Mouse (Mus musculus): Measurements from ENCODE around the gene Pramel5.
"Not testable (repeated sequence)": the region's sequence is repeated elsewhere in the genome, so short reads cannot be mapped to it uniquely, and the experiment has no call there.

Gene Pramel5

DNA sequence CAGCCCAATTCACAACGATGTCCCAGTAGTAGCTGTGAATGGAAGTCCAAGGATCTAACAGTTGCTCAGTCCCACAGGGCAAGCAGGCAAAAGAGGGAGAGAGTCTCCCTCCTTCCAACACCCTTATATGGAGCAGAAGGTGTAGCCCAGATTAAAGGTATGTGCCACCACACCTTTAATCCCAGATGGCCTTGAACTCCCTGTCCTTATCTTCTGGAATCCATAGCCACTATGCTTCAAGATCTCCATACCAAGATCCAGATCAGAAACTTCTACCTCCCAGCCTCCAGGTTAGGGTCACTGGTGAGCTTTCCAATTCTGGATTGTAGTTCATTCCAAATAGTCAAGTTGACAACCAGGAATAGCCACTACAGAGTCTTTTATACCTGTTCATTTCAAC, at the start of gene Pramel5:
TSS of gene Pramel5 (minus strand) at position 101 of the 400 bp plus-strand sequence.
- DNase-seq (ENCODE audit: low read depth, low spot score): not testable (repeated sequence)

DNA sequence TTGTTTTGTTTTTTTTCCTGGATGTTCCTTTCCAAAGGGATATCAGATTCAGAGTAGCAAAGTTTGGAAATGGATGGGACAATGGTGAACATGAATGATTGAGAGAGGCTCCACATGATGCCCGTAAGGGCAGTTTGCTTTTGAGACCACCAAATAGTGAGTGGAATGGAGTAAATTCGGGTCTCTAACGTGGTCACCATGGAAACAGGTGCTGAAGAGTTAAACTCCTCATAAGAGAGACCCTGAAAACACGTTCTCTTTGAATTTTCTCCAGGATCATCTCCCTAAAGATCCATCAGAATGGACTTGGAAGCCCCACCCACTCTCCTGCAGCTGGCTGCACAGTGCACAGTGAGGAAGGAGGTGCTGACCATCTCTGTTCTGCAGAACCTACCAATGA, 49.7 kb upstream of the Pramel5 start, which contains the start of gene Gm13128:
TSS of gene Gm13128 (plus strand) at position 301 of the 400 bp plus-strand sequence.
- DNase-seq (ENCODE audit: low read depth, low spot score): not testable (repeated sequence)

DNA sequence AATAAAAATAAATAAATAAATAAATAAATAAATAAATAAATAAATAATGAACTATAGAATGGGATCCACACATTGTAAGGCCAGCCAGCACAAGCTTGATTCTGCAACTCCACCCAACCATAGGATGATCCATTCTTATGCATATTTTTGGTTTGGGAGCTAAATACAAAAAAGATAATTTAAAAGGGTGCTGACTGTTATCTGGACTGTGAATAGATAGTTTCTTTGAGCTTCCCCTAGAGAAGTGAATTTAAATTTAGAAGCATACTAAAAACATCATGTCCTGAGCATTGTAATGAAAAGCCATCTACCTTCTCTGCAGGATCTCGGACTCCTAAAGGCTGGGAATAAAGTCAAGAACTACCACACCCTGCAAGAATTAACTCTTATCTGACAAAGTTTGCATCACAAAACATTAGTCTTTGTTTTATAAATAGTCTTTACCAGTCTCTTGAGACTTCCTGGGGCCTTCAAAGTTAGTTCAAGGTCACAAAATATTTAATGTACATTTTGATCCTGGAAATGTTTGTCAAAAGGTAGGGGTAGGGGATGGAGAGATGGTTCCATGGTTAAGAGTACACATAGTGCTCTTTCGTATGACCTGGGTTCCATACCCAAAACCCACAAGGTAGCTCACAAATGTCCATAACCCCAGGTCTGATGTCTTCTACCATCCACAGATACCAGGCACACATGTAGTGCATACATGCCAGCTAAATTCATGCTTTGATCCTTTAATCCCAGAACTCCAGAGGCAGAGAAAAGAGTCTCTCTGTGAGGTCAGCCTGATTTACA, 32.6 kb upstream of the Pramel5 start:
- not testable (repeated sequence) for DNase-seq (ENCODE audit: low read depth, low spot score)

DNA sequence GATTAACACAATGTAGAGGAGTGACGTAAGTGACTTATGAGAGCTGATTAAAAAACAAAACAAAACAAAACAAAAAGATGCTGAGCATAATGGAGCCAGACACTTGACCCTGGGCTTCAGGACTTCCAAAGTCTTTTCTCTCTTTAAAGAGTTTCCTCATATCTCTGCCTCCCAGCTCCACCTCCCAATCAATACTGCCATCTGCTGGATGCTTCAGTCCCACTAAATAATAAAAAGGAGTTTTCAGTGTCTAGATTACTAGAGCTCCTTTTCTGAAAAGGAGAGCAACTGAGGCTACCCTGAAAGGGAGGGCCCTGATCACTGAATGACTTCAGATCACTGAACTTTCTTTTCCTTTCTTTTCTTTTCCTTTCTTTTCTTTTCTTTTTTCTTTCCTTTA, 19.1 kb upstream of the Pramel5 start:
- not testable (repeated sequence) for DNase-seq (ENCODE audit: low read depth, low spot score)

DNA sequence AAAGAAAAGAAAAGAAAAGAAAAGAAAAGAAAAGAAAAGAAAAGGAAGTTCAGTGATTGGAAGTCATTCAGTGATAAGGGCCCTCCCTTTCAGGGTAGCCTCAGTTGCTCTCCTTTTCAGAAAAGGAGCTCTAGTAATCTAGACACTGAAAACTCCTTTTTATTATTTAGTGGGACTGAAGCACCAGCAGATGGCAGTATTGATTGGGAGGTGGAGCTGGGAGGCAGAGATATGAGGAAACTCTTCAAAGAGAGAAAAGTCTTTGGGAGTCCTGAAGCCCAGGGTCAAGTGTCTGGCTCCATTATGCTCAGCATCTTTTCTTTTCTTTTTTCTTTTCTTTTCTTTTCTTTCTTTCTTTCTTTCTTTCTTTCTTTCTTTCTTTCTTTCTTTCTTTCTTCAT, 25.5 kb downstream of the Pramel5 start:
- DNase-seq (ENCODE audit: low read depth, low spot score): not testable (repeated sequence)

All from forelimb bud, embryonic 11.5 days (tissue).